Mouse (Mus musculus) MEL (cell line): ENCODE measurements around the gene Trmt2b. TPM values are rescaled to one million over a fixed set of nuclear protein-coding genes. Genes with fewer than 3 reads are reported as not detected.
A peak's percentile ranks its signal among the peaks of the same experiment; 100 is the strongest.

Source experiments
- DNase-seq: peaks from one replicate; pipeline ENCODE4 v3.0.0; 2011; ENCODE audit warnings: low read depth, low spot score
- H3K27ac ChIP-seq: 2 replicates; pipeline ENCODE4 v1.5.1; 2012; ENCODE audit warnings: low read depth, mild to moderate bottlenecking, control low read depth, low read length, moderate library complexity; ENCODE audit not compliant: control insufficient read depth
- H3K27me3 ChIP-seq, 2 experiments: fragments of 150-350 bp in 1 of 2; sonication (generic) in 1 of 2; 2 replicates each; pipeline ENCODE4 v1.6.1; 2012; ENCODE audit warnings: low read length in 2 of 2, mild to moderate bottlenecking in 2 of 2, improper control_type of control experiment in 1 of 2, moderate library complexity in 1 of 2; ENCODE audit not compliant: insufficient read depth in 2 of 2, control insufficient read depth in 1 of 2
- H3K36me3 ChIP-seq, 2 experiments: 2 replicates each; pipeline ENCODE4 v1.6.1; 2012 to 2014; ENCODE audit warnings: low read length in 2 of 2, improper control_type of control experiment in 1 of 2, inconsistent platforms in 1 of 2, mild to moderate bottlenecking in 1 of 2; ENCODE audit not compliant: insufficient read depth in 2 of 2, control insufficient read depth in 1 of 2
- H3K4me1 ChIP-seq, 2 experiments: fragments of 150-350 bp in 1 of 2; sonication (generic) in 1 of 2; 2 replicates each; pipeline ENCODE4 v1.6.1; 2012; ENCODE audit warnings: low read length in 2 of 2, improper control_type of control experiment in 1 of 2, mild to moderate bottlenecking in 1 of 2; ENCODE audit not compliant: insufficient read depth in 2 of 2, control insufficient read depth in 1 of 2
- H3K4me3 ChIP-seq, 2 experiments: fragments of 150-350 bp in 1 of 2; sonication (generic) in 1 of 2; 2 replicates each; pipeline ENCODE4 v1.5.1; 2012; ENCODE audit warnings: low read depth in 2 of 2, low read length in 2 of 2, mild to moderate bottlenecking in 2 of 2, moderate library complexity in 2 of 2, control low read depth in 1 of 2, improper control_type of control experiment in 1 of 2; ENCODE audit not compliant: control insufficient read depth in 1 of 2, insufficient read depth in 1 of 2
- H3K79me2 ChIP-seq: 2 replicates; pipeline ENCODE4 v1.6.1; 2012; ENCODE audit warnings: mild to moderate bottlenecking, low read length, moderate library complexity; ENCODE audit not compliant: control insufficient read depth, poor library complexity, insufficient read depth
- H3K9ac ChIP-seq: 2 replicates; pipeline ENCODE4 v1.6.1; 2012; ENCODE audit warnings: low read depth, mild to moderate bottlenecking, control low read depth, low read length, moderate library complexity; ENCODE audit not compliant: control insufficient read depth, poor library complexity, severe bottlenecking
- H3K9me3 ChIP-seq: fragments of 150-350 bp; sonication (generic); replicated peaks from 2 replicates; pipeline ENCODE4 v1.6.1; 2012; ENCODE audit warnings: mild to moderate bottlenecking, low read length, improper control_type of control experiment, moderate library complexity; ENCODE audit not compliant: insufficient read depth
- CHD1 ChIP-seq: IDR thresholded peaks from 2 replicates; pipeline ENCODE4 v1.6.1; 2012; ENCODE audit warnings: low read depth, mild to moderate bottlenecking, inconsistent platforms, low read length, improper control_type of control experiment
- EP300 ChIP-seq, 2 experiments: IDR thresholded peaks; 2 replicates each; pipeline ENCODE4 v1.6.1; 2011; ENCODE audit warnings: improper control_type of control experiment in 2 of 2, low read length in 2 of 2, low read depth in 1 of 2, mild to moderate bottlenecking in 1 of 2
- GABPA ChIP-seq: IDR thresholded peaks from 2 replicates; pipeline ENCODE4 v1.6.1; 2012; ENCODE audit warnings: low read depth, mild to moderate bottlenecking, inconsistent platforms, low read length, improper control_type of control experiment, moderate library complexity
- GATA1 ChIP-seq: IDR thresholded peaks from 2 replicates; pipeline ENCODE4 v1.6.1; 2011; ENCODE audit warnings: low read depth, low read length, improper control_type of control experiment
- HCFC1 ChIP-seq: IDR thresholded peaks from 2 replicates; pipeline ENCODE4 v1.6.1; 2012; ENCODE audit warnings: low read depth, mild to moderate bottlenecking, inconsistent platforms, low read length, improper control_type of control experiment, moderate library complexity
- RAD21 ChIP-seq: IDR thresholded peaks from 2 replicates; pipeline ENCODE4 v1.6.1; 2011; ENCODE audit warnings: mild to moderate bottlenecking, low read depth, low read length, improper control_type of control experiment
- TBP ChIP-seq: IDR thresholded peaks from 2 replicates; pipeline ENCODE4 v1.8.0; 2011; ENCODE audit warnings: low read depth, low read length, improper control_type of control experiment
- TCF12 ChIP-seq: IDR thresholded peaks from 2 replicates; pipeline ENCODE4 v1.6.1; 2014; ENCODE audit warnings: low read depth, mild to moderate bottlenecking, inconsistent platforms, low read length, improper control_type of control experiment, moderate library complexity
- UBTF ChIP-seq: IDR thresholded peaks from 2 replicates; pipeline ENCODE4 v1.6.1; 2012; ENCODE audit warnings: low read depth, mild to moderate bottlenecking, inconsistent platforms, low read length, improper control_type of control experiment, moderate library complexity, borderline replicate concordance; ENCODE audit not compliant: insufficient read depth
- USF2 ChIP-seq, 2 experiments: IDR thresholded peaks; 2 replicates each; pipeline ENCODE4 v1.6.1; 2011 to 2012; ENCODE audit warnings: improper control_type of control experiment in 2 of 2, low read length in 2 of 2, borderline replicate concordance in 1 of 2, inconsistent platforms in 1 of 2, low read depth in 1 of 2, mild to moderate bottlenecking in 1 of 2; ENCODE audit not compliant: insufficient read depth in 1 of 2
- ZC3H11A ChIP-seq: IDR thresholded peaks from 2 replicates; pipeline ENCODE4 v1.6.1; 2012; ENCODE audit warnings: low read depth, mild to moderate bottlenecking, inconsistent platforms, low read length, improper control_type of control experiment
- ZKSCAN1 ChIP-seq: IDR thresholded peaks from 2 replicates; pipeline ENCODE4 v1.6.1; 2012; ENCODE audit warnings: low read depth, mild to moderate bottlenecking, inconsistent platforms, low read length, improper control_type of control experiment, moderate library complexity
- polyA plus RNA-seq, 2 experiments: library from polyadenylated mRNA; stranded (reverse) in 1 of 2; unstranded in 1 of 2; fragments of >175 nt in 1 of 2; fragments of >200 nt in 1 of 2; gene quantifications; 2 replicates each; pipeline versions ENCODE4 v1.2.1 to v1.2.4; 2012; ENCODE audit warnings: low replicate concordance in 2 of 2, low read depth in 1 of 2; ENCODE audit not compliant: insufficient read length in 2 of 2, insufficient read depth in 1 of 2, missing spikeins in 1 of 2
- total RNA-seq: library from RNA; depleted of rRNA; stranded (reverse); fragments of 300-350 nt; gene quantifications from 2 replicates; pipeline ENCODE4 v1.2.3, GENCODE M21; 2012

Gene Trmt2b
- total and polyA plus RNA-seq, 3 experiments, result 19.8 to 36.4 TPM; not detected in 1

DNA sequence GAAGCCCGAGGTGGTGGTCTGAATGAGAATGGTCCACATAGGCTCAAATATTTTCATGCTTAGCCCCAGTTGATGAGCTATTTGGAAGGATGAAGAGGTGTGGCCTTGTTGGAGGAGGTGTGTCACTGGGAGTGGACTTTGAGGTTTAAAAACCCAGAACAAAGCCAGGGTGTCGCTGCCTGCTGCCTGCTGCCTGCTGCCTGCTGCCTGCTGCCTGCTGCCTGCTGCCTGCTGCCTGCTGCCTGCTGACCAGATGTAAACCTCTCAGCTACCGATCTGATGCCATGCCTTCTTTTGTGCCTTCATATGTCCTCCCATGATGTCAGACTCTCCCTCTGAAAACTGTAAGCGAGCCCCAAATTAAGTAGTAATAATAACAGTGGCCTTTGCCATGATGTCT, 54.9 kb downstream of the Trmt2b start, which contains the start of gene Nox1:
Gene Nox1 (minus strand): TSS at position 101 of the 400 bp plus-strand sequence.
- Histone ChIP-seq H3K27me3 (no peaks in the 10 kb centered on the region), H3K4me1 (peaks cover 0 to 7% of the 10 kb centered on the region in 2 experiments; a peak in 2 of 4 replicates), H3K36me3 (peaks cover 12% of the 10 kb centered on the region in 2 experiments), H3K9me3 (no peaks in the 10 kb centered on the region), H3K79me2 (no peaks in the 10 kb centered on the region), H3K4me3 (no peak within 1 kb of the TSS), H3K27ac (no peak within 1 kb of the TSS), H3K9ac (no peak within 1 kb of the TSS)
- no peak for TF ChIP-seq TCF12
- no peak for TF ChIP-seq TBP
- TF ChIP-seq ZC3H11A, result no peak
- TF ChIP-seq USF2 (IDR thresholded peaks at IDR 0.05; ENCODE audit: borderline replicate concordance in 1 of 2, insufficient read depth in 1 of 2, low read depth in 1 of 2, low read length in 2 of 2), result no peak
- TF ChIP-seq CHD1, result no peak
- TF ChIP-seq GABPA, result no peak
- TF ChIP-seq ZKSCAN1, result no peak
- DNase-seq, result no peak

DNA sequence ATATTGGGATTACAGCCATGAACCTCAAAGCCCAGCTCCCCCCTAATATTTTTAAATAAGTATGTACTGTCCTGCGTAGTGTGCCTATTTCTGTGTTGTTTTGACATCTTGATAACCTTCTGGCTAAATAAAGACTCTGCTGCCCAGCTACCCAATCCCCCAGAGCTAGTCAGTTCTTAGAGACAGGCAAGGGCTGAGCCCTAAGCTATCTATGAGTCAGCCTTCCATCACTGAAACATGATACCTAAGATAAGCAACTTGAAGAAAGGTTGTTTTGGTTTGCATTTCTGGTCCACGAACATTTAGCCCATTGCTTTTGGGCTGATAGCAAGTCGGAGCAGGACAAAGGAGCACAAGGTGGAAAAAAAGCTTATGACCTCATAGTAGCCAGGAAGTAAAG, 56.2 kb downstream of the Trmt2b start:
- no peaks in the 10 kb centered on the region for H3K27me3 ChIP-seq
- DNase-seq, result peak; percentile 69
- H3K4me1 ChIP-seq, result peaks cover 0 to 7% of the 10 kb centered on the region in 2 experiments; a peak in 2 of 4 replicates
- H3K27ac ChIP-seq, result no peak overlapping the region
- H3K9ac ChIP-seq, result no peak overlapping the region
- no peak overlapping the region for H3K4me3 ChIP-seq
- no peaks in the 10 kb centered on the region for H3K9me3 ChIP-seq
- no peaks in the 10 kb centered on the region for H3K79me2 ChIP-seq
- H3K36me3 ChIP-seq, result peaks cover 10 to 12% of the 10 kb centered on the region in 2 experiments
- peak; percentile 11 to 49; a peak in 1 of 4 replicates for TF ChIP-seq EP300 (IDR thresholded peaks at IDR 0.05; ENCODE audit: low read depth in 1 of 2, low read length in 2 of 2)
- TF ChIP-seq GATA1, result peak; percentile 77
- TF ChIP-seq HCFC1, result no peak
- no peak for TF ChIP-seq RAD21

DNA sequence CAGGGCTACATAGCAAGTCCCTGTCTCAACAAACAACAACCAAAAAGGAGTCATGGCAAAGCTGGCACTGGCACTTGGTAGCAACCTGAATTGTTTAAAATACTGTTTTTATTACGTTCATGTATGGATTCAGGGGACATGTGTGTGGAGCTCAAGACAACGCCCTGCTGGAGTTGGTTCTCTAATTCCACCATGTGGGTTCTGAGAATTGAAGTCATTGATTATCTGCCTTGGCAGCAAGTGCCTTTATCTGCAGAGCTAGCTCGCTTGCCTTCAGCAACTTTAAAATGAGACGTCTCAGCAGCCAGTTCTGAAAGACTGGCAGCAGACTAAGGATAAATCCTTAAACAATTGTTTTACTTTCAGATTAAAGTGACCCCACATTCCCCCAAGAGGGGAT, 58.6 kb downstream of the Trmt2b start:
- H3K79me2 ChIP-seq, result no peaks in the 10 kb centered on the region
- no peaks in the 10 kb centered on the region for H3K9me3 ChIP-seq
- no peak overlapping the region for H3K9ac ChIP-seq
- no peaks in the 10 kb centered on the region for H3K27me3 ChIP-seq
- no peak overlapping the region for H3K27ac ChIP-seq
- H3K36me3 ChIP-seq, result peaks cover 8 to 12% of the 10 kb centered on the region in 2 experiments
- TF ChIP-seq UBTF, result no peak
- H3K4me1 ChIP-seq, result peaks cover 0 to 7% of the 10 kb centered on the region in 2 experiments; a peak in 2 of 4 replicates
- H3K4me3 ChIP-seq, result no peak overlapping the region
- peak; percentile 40 for DNase-seq
